29 mouse cellular contexts compared by ENCODE assay signal in the genomic region with DNA sequence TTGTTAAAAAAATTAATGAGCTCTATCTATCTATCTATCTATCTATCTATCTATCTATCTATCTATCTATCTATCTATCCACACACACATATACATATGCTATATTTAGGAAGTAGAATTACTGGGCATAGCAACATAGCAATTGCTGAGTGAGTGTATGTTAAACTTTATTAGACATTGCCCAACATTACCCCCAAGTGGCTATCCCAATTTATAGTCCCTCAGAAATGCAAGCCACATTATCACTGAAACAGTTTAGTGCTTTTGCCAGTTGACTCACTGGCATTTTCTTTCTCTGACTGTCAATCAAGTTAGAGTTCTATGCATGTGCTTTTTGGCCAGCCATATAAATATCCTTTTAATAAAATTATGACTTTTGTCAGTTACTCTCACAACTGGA.
DNase-seq lines count a peak whose midpoint lies in the region; ATAC-seq and TF ChIP-seq lines count a peak whose summit lies in the region.
"Had no signal": no experiment of that assay in that cellular context is flagged by ENCODE, and none has a peak within 500 bp of the region (broad histone marks: within the 10 kb centered on the region; RNA-seq: fewer than 3 reads in every experiment).

No protein-coding gene starts in this region.

- H3K4me3 ChIP-seq in heart, embryonic 12.5 days: no peak overlapping the region
- H3K4me3 ChIP-seq in layer of hippocampus, adult 2 months: no peak overlapping the region
- H3K4me3 ChIP-seq in midbrain, postnatal 0 days (ENCODE audit: low read depth, low read length): no peak overlapping the region
- H3K4me3 ChIP-seq in midbrain, embryonic 16.5 days (ENCODE audit: low read depth, low read length): no peak overlapping the region
- no peak overlapping the region for H3K4me3 ChIP-seq in stomach, postnatal 0 days (ENCODE audit: low read depth, low read length)
- H3K4me3 ChIP-seq: embryonic facial prominence, embryonic 13.5 days; erythroblast, embryonic 14.5 days; left cerebral cortex, adult 2 months; limb, embryonic 12.5 days; liver, embryonic 13.5 days; lung, embryonic 15.5 days; megakaryocyte, embryonic 14.5 days; midbrain, embryonic 12.5 days; neural tube, embryonic 15.5 days; stomach, embryonic 15.5 days had no signal

- TF ChIP-seq EP300 in stomach, postnatal 0 days (optimal IDR thresholded peaks at IDR 0.05): no peak

- no peaks in the 10 kb centered on the region for H3K36me3 ChIP-seq in heart, embryonic 12.5 days
- H3K36me3 ChIP-seq in midbrain, postnatal 0 days (ENCODE audit: insufficient read depth, low read length): no peaks in the 10 kb centered on the region
- no peaks in the 10 kb centered on the region for H3K36me3 ChIP-seq in midbrain, embryonic 16.5 days (ENCODE audit: control insufficient read depth, insufficient read depth, low read length)
- no peaks in the 10 kb centered on the region for H3K36me3 ChIP-seq in stomach, postnatal 0 days (ENCODE audit: control insufficient read depth, insufficient read depth, low read length)
- H3K36me3 ChIP-seq: embryonic facial prominence, embryonic 13.5 days; limb, embryonic 12.5 days; liver, embryonic 13.5 days; lung, embryonic 15.5 days; midbrain, embryonic 12.5 days; neural tube, embryonic 15.5 days; stomach, embryonic 15.5 days had no signal

- H3K4me2 ChIP-seq in heart, embryonic 12.5 days: no peak overlapping the region
- H3K4me2 ChIP-seq in midbrain, postnatal 0 days (ENCODE audit: low read depth, low read length, poor library complexity, severe bottlenecking): no peak overlapping the region
- H3K4me2 ChIP-seq in midbrain, embryonic 16.5 days (ENCODE audit: low read length): no peak overlapping the region
- H3K4me2 ChIP-seq in stomach, postnatal 0 days (replicated peaks; ENCODE audit: low read depth): no peak overlapping the region
- H3K4me2 ChIP-seq: embryonic facial prominence, embryonic 13.5 days; hindbrain, embryonic 14.5 days; limb, embryonic 12.5 days; liver, embryonic 13.5 days; lung, embryonic 15.5 days; midbrain, embryonic 12.5 days; neural tube, embryonic 15.5 days; stomach, embryonic 15.5 days had no signal

- H3K9ac ChIP-seq in heart, embryonic 12.5 days: no peak overlapping the region
- no peak overlapping the region for H3K9ac ChIP-seq in midbrain, postnatal 0 days (replicated peaks; ENCODE audit: low read length, poor library complexity, severe bottlenecking)
- no peak overlapping the region for H3K9ac ChIP-seq in midbrain, embryonic 16.5 days (ENCODE audit: low read depth, low read length)
- no peak overlapping the region for H3K9ac ChIP-seq in stomach, postnatal 0 days (ENCODE audit: low read length)
- H3K9ac ChIP-seq: embryonic facial prominence, embryonic 13.5 days; forebrain, postnatal 0 days; hindbrain, embryonic 14.5 days; limb, embryonic 12.5 days; liver, embryonic 13.5 days; lung, embryonic 15.5 days; midbrain, embryonic 12.5 days; neural tube, embryonic 15.5 days; stomach, embryonic 15.5 days had no signal

- TF ChIP-seq CTCF in layer of hippocampus, adult 2 months (conservative IDR thresholded peaks at IDR 0.05): peak; percentile 36
- peak; percentile 35 for TF ChIP-seq CTCF in midbrain, postnatal 0 days (IDR thresholded peaks at IDR 0.05)
- peak; percentile 40 for TF ChIP-seq CTCF in stomach, postnatal 0 days (IDR thresholded peaks at IDR 0.05; ENCODE audit: low read depth)

- peaks cover 15% of the 10 kb centered on the region for H3K4me1 ChIP-seq in heart, embryonic 12.5 days (replicated peaks)
- H3K4me1 ChIP-seq in midbrain, postnatal 0 days (ENCODE audit: insufficient read depth, low read length): no peaks in the 10 kb centered on the region
- H3K4me1 ChIP-seq in midbrain, embryonic 16.5 days (ENCODE audit: control insufficient read depth, insufficient read depth, low read length): no peaks in the 10 kb centered on the region
- no peaks in the 10 kb centered on the region for H3K4me1 ChIP-seq in stomach, postnatal 0 days (replicated peaks; ENCODE audit: control insufficient read depth, insufficient read depth)
- H3K4me1 ChIP-seq: limb, embryonic 12.5 days; liver, embryonic 13.5 days; lung, embryonic 15.5 days; megakaryocyte, embryonic 14.5 days; midbrain, embryonic 12.5 days; neural tube, embryonic 15.5 days; stomach, embryonic 15.5 days had no signal

- H3K9me3 ChIP-seq in heart, embryonic 12.5 days (replicated peaks): no peaks in the 10 kb centered on the region
- H3K9me3 ChIP-seq in midbrain, postnatal 0 days (ENCODE audit: low read length): no peaks in the 10 kb centered on the region
- no peaks in the 10 kb centered on the region for H3K9me3 ChIP-seq in midbrain, embryonic 16.5 days (replicated peaks; ENCODE audit: control insufficient read depth, low read length, poor library complexity, severe bottlenecking)
- H3K9me3 ChIP-seq in stomach, postnatal 0 days (ENCODE audit: control insufficient read depth, low read length): no peaks in the 10 kb centered on the region
- H3K9me3 ChIP-seq: embryonic facial prominence, embryonic 13.5 days; limb, embryonic 12.5 days; liver, embryonic 13.5 days; lung, embryonic 15.5 days; megakaryocyte, embryonic 14.5 days; midbrain, embryonic 12.5 days; neural tube, embryonic 15.5 days; stomach, embryonic 15.5 days had no signal

- no peak overlapping the region for H3K27ac ChIP-seq in heart, embryonic 12.5 days (ENCODE audit: poor library complexity, severe bottlenecking)
- no peak overlapping the region for H3K27ac ChIP-seq in layer of hippocampus, adult 2 months
- no peak overlapping the region for H3K27ac ChIP-seq in midbrain, postnatal 0 days (ENCODE audit: low read depth, low read length)
- no peak overlapping the region for H3K27ac ChIP-seq in midbrain, embryonic 16.5 days (ENCODE audit: low read length)
- H3K27ac ChIP-seq in stomach, postnatal 0 days (replicated peaks): no peak overlapping the region
- H3K27ac ChIP-seq: embryonic facial prominence, embryonic 13.5 days; hindbrain, embryonic 14.5 days; left cerebral cortex, adult 2 months; limb, embryonic 12.5 days; liver, embryonic 13.5 days; lung, embryonic 15.5 days; midbrain, embryonic 12.5 days; neural tube, embryonic 15.5 days; stomach, embryonic 15.5 days had no signal

- DNase-seq in heart, adult 11 months: peak; percentile 7
- no peak for DNase-seq in layer of hippocampus, adult 2 months (ENCODE audit: low spot score in 2 of 2)
- DNase-seq in layer of hippocampus, adult 9-10 months (ENCODE audit: low spot score): no peak
- no peak for DNase-seq in midbrain, postnatal 0 days (ENCODE audit: low spot score)
- no peak for DNase-seq in stomach, postnatal 0 days (ENCODE audit: low spot score)
- DNase-seq in B cell, adult 2 months: no peak
- DNase-seq: adrenal gland, postnatal 14 days; cerebellum, adult 11 months; cerebellum, adult 9-11 months; forebrain, postnatal 0 days; kidney, adult 8-10 months; kidney, postnatal 10 days; liver, embryonic 13.5 days; lung, postnatal 4 days; retina, postnatal 1 day; right cerebral cortex, postnatal 14 days; thymus, postnatal 25 days had no signal

- no peak for ATAC-seq in heart, embryonic 12.5 days (ENCODE audit: insufficient number of reproducible peaks, low FRiP score)
- no peak for ATAC-seq in midbrain, postnatal 0 days (ENCODE audit: low FRiP score)
- ATAC-seq in midbrain, embryonic 16.5 days: no peak
- no peak for ATAC-seq in stomach, postnatal 0 days (ENCODE audit: low FRiP score, low TSS enrichment)
- ATAC-seq: forebrain, postnatal 0 days had no signal

- no peaks in the 10 kb centered on the region for H3K27me3 ChIP-seq in heart, embryonic 12.5 days (replicated peaks)
- H3K27me3 ChIP-seq in midbrain, postnatal 0 days (ENCODE audit: insufficient read depth, low read length): no peaks in the 10 kb centered on the region
- no peaks in the 10 kb centered on the region for H3K27me3 ChIP-seq in midbrain, embryonic 16.5 days (ENCODE audit: control insufficient read depth, insufficient read depth, low read depth, low read length)
- no peaks in the 10 kb centered on the region for H3K27me3 ChIP-seq in stomach, postnatal 0 days (ENCODE audit: control insufficient read depth, insufficient read depth, low read length)
- H3K27me3 ChIP-seq: embryonic facial prominence, embryonic 13.5 days; limb, embryonic 12.5 days; liver, embryonic 13.5 days; lung, embryonic 15.5 days; megakaryocyte, embryonic 14.5 days; midbrain, embryonic 12.5 days; neural tube, embryonic 15.5 days; stomach, embryonic 15.5 days had no signal
